Mouse (Mus musculus): ENCODE measurements around the gene Jam3.
A peak's percentile ranks its signal among the peaks of the same experiment; 100 is the strongest.

Gene Jam3

DNA sequence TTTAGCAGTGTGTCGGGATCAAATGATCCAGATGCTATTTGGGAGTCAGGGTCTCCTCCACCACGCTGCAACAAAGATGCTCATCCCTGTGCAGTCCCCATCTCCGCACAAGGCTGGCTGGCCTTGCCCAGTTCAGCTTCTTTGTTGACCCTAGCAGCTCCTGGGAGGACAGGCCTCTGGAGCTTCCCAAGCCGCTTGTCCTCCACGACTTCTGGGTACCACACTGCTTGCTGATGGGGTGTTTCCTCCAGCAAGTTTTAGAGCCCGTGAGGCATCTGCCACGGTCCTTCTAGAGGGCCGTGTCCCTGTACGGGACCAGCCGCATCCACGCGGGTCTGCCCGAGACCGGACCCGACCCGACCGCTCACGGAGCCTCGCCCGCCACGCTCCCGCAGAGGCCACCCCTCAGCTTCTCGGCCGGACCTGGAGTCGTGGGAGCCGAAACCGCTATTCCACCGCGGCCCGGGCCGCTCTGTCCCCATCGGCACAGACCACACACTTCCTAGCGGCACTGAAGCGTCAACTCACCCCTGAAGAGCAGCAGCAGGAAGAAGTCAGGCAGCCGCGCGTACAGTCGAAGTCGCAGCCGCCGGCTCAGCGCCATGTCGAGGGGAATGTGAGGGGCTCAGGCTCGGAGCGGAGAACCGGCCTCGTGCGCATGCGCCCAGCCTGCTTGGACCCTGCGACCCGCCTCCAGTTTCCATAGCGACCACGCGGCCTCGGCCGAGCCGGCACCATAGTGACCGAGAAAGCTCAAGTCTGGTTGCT lies at the start of gene Jam3:
Gene Jam3, minus strand, starts transcription at position 659 of the 768 bp plus-strand sequence.
- DNase-seq, result peak; percentile 94 to 97

DNA sequence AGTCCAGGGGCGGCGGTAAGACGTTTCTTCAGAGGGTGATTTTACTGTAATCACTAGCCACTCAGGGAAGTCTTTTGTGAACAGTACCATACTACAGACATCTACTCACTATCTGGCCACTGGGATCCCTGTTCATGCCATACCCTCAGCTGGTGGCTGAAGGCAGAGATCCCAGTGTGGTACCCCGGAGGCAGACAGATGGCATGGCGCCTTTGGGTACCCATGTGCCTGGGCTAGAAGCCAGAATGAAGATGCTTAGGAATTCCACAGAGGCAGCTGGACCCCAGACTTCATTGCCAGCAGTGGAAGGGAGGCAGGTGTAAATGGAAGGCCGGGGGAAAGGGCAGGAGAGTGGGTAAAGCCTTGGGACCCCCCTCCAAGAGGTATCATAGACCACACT lies 49.0 kb upstream of the Jam3 start:
- no peak for DNase-seq

DNA sequence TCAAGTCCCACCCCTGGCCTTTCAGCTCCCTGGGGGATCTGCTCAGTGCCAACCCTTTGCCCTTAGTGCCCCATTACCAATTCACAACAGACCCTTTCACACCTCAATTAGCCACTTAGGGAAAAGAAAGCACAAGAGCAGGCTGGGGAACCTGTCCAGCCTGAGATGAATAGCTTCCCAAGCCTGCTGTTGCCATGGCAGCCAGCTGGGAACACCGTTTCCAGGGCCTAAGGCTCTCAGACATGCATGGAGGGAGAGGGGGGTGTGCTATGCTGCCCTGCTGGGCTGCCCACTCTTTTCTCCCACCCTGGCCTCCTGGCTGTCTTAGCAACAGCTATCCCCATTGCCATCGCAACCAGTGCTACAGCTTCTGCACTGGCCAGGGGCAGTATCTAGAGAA lies 47.9 kb upstream of the Jam3 start:
- DNase-seq, result peak; percentile 44 to 57

DNA sequence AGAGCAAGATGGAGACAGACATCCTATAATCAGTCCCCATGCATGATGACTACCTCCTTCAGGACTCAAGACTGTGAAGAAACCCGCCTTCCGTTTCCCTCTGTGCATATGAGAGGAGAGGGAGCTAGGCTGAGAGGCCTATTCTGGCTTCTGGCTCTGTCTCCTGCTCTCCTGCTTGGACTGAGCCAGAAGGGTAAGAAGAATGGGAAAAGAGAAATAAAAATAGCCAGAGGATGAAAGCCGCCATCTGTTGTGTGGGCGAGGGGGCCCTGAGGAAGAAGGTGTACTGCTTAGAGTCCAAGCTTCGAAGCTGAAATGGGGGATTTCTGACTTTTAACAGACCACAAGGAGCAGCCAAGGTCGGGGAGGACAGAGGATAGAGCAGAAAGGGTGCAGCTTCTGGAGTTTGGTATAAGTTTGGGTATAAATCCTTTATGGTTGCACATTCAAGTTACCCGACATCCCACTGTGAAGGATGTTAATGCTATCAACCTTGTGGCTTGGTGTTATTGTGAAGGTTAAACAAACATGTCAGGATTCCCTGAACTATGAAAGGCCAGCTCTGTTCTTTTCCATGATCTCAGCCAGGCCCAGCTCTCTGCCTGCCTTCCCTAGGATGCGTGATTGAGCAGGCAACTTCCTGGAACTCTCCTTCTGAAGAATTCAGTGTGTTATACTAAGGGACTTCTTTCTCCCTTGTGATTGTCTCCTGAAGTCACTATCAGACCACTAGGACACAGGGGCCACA lies 46.4 kb upstream of the Jam3 start:
- DNase-seq, result no peak

DNA sequence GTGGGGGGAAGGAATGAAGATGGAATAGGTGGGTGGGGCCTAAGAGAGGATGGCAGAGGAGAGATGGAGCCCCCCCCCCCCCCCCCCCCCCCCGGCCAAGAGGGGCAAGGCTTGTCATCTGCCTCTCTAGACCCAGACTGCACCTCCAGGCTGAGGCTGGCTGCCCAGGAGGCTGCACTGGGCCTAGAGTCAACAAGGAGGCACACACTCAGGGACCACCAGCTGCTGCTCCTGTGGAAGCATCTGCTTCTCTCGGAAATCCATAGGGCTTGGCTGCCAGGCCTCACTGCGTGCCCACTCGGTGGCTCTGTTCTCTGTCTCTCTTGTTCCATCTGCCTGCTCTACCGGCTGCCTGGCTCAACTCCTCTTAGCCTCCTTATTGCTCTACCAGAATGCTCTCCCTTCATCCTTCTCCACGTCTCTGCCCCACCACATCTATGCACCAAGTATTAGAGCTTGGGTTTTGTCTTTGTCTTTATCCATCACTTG lies 38.4 kb upstream of the Jam3 start:
- DNase-seq, result no peak

DNA sequence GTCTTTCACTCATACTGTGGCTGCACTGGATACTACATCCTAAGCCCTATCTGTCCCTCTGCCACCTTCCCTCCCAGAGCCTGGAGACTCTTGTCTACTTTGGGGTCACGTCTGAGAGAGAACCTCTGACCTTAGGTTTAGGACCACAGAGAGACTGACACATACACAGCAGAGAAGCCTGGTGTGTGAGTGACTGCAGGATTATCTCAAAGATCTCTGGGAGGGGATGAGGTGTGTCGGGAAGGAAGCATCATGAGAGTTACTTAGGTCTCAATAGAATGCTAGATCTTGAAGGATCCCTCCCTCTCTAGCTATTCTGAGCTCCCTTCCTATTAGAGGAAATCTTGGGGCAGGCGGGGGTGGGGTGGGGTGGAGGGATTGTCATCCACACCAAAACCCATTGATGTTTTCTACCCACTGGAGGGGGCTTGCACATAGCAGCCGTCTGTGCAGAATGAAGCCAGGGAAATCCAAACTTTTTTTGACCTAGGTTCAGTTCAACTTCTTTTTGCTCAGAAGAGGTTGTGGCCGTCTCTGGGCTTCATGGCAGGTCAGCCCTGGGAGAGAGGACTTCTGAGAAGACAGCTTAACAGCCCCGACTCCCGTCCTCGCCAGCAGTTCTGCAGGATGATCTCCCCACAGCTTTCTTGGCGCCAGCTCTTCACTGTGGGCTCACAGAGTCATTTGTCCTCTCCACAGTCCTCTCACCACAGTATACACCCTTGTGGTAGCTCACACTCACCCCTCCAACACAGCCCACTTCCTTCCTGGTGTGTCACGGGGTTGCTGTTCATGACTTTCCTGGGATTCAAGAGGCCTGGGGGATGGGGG lies 37.8 kb upstream of the Jam3 start:
- DNase-seq, result peak; percentile 19 to 28

DNA sequence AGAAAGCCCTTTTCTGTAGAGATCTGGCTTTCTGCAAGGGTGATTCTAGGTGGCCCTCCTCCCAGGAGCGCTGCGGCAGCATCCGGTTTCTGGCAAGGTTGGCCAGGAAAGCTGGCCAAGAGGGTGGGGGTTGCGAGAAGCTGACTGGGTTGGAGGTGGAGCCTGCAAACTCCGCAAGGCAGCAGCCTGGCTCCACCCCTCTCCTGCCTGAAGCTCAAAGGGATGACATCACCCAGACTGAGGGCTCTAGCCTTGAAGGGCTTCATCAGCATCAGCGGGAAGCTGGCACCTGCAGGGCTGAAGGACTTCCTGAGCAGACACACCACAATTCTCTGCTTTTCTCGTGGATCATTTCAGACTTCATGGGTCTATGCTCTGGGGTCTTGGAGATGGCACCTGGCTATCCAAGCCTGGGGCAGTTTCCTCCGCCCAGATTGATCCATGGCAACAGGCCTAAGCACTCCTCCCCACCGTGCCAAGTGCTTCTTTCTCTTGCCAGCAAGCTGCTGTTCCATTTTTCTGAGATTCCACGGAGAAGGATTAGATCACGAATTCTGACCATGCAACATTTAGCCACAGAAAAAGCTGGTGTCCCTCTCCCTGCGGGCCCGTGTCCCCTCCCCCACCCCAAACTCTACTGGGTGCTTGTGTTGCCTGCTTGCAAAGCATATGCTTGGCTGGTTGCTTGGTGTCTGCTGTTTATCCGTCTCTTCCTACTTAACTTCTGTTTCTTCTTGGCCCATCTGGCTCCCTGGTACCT lies 37.0 kb upstream of the Jam3 start:
- DNase-seq, result peak; percentile 95 to 96

DNA sequence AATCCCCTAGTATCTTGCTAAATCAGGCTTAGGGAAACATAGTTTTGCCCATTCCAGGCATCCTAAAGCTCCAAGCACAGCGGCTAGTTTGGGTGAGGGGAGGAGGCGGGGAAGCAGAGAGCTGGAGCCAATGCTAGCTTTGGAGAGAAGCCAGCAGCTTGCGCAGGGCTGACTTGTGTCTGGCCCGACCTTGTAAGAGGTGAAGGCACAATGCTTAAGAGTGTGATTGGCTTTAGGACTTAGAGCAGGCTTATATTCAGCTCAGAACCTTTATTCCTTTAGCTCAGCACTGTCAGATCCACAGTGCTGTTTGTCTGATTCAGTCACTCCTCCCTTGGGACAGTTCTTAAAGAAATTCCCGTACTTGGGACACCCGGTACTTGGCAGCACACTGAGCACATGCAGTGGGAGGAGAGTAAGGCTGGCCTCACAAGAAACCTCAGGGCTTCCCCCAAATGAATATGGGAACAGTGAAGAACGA lies 36.3 kb upstream of the Jam3 start:
- peak; percentile 86 to 88 for DNase-seq

DNA sequence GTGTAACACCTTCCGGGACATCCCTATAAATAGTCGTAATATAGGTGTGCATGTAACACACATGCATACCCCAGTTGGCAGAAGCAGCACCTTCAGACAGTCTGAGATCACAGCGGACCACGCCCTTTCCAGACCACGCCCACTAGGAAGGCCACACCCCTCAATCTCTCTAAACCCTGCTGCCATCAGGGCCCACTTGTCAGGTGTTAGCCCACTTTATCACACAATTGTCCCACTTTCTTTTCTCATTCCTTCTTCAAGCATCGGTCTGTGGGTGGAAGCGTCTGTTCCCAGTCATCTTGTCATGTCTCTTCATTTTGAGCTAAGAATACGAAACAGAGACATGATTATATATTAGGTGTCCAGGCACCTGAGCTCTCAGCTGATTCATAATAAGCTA lies 35.2 kb upstream of the Jam3 start:
- no peak for DNase-seq

DNA sequence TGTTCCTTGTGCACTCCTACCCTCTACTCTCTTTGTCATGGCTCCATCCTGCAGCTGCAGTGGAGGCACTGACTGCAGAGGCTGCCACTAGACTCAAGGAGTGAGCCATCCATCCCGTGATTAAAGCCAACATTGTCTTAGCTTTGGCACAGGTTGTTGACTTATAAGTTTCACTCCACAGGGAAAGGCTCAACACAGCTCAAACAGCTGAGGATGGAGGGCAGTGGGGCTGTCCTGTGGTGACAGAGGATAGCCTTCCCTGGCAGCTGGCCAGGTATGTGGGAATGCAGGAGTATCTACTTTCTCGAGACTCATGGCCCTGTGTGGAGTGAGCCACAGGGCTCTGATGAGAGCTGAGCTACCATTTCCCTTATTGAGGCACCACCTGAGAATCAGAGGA lies 34.1 kb upstream of the Jam3 start:
- peak in 1 of 2 experiments; percentile 31 for DNase-seq

DNA sequence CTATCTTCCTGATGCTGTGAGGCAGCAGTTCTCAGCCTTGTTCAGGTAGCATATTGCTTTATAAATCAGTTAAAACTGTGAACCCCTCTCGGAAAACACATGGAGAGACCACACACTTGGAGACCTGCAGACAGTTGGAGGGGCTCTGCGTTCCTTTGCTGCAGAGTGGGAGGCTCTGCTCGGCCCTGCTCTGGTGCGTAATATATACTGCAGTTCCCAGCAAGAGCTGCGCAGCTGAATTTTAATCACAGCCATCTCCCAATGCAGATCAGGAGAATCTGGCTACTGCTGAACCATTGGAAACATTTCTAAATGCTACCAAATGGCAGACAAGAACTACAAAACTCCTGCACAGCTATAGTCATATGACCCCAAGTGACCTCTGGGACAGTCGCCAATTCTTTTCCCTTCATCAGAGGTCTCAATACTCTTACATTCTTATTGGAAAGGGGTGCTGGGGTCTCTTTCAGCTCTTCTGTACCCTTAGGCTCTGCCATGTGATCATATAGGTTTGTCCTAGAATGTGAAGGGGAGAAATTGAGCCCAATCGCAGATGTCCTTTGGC lies 33.5 kb upstream of the Jam3 start:
- no peak for DNase-seq

DNA sequence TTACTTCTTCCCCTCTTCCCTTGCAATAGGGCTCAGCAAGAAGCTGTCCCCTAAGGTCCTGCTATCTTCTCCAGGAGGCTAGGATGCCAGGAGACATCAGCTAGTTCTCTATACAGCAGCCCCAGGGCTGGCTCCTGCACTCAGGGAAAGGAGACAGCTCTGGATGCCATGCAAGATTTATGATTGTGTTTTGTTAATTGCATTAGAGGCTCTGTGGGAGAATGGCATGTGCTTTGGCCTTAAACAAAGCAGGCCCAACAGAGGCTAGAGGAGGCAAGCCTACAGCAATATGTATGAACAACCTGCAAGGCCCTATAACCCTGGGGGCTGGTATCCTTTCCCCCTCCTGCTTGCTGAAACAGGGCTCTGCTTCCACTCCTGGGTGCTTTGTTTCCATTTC lies 30.6 kb upstream of the Jam3 start:
- no peak for DNase-seq

DNA sequence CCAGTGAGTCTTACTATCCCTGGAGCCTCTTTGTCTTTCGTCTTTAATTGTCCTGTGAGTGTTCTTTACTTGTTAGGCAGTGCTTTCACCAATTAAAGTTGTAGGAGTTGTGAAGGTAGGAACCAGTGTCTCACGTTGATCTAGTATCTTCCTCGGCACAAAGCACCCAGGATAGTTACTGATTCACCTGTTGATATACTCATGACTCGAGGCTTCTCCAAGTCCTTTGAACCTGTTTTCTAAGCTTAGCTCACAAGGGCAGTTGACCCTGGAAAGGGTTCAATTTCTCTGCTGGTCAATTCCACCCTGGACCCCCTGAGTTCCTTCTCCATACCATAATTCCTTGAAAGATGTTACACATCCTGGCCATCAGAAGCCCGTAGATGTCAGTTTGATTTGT lies 26.9 kb upstream of the Jam3 start:
- DNase-seq, result peak in 1 of 2 experiments; percentile 48

DNA sequence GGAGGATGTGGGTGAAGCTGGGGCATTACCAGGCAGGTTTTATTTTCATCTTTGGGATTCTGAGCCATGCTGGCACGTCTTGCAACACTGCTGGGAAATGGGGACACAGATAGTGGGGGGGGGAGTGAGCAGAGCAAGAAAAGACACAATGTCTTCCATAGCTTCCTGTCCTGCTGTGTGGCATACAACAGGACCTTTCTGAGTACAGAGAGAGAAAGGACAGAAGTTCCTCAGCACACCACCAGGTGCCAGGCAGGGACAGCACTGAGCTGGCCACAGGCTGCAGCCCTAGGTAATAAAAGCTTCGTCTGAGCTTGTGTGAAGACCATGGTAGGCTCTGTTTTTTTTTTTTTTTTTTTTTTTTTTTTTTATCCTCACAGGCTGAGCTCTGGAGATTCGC lies 25.3 kb upstream of the Jam3 start:
- DNase-seq, result no peak

DNA sequence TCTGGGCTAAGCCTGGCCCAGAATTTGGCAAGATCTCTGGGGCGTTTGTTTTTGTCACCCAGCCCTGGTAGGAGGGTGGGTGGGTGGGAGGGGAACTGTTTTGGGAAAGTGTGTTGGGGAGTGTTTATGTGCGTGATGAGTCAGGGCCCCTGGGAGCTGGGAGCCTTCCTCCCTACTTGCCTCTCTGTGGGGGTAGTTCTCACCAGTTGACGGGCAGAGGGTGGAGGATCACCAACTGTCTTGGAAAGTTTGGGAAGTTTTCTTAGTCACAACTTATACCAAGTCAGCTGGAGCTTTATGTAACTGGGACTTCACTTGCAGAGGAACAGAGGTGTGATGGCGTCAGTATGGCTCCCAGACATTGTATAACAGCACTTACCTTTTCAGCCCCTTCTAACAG lies 23.7 kb upstream of the Jam3 start:
- DNase-seq, result no peak

DNA sequence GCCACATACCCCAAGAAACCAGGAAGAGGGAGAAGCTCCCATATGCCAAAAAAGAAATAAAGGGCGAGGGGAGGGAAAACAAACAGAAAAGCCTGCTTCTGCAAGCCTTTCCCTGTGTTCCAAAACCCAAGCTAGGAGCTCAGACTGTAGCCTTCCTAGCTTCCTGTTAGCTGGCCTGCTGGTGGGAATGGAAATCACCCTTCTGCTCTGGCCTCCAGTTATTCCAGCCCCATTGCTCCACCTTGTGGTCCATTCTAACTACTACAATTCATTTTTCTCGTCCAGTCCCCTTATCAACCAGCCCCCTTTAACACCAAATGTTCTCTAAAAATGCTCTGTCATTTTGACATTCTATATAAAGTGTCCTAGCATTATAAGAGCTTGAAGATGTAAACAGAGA lies 20.9 kb upstream of the Jam3 start:
- peak; percentile 73 to 80 for DNase-seq

DNA sequence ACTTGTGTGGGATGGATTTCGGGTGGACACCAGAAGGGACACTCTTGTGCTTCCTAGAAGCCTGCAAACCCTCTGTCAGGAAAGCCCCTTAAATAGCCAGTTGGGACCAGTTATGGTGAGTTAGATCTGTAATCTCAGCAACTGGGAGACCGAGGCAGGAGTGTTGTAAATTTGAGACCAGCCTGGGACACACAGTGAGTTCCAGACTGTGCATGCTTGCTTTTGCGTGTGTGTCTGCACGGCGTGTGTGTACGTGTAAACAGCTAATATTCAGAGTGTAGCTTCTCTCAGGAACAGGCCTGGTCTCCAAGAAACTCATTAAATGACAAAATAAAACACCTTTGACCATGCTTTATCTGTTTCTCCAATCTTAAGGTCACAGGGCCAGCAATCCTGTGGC lies 20.5 kb upstream of the Jam3 start:
- DNase-seq, result no peak

DNA sequence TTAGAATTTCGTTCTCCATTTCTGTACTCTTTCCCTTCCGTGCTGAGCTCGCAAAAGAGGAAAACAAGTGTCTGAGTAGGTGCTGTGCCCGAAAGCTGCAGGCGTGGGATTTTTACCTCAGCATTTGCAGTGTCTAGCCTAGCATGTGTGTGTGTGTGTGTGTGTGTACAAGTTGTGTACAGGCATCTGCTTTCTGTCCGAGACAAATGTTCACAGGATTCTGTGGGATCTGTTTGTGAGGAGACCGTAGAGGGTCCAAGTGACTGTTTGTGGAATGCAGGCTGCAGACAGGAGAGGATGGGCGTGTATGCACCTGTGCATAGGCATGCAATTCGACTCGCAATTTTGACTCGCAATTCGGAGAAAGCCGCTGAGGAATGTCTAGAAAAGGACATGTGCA lies 20.0 kb upstream of the Jam3 start:
- DNase-seq, result no peak

DNA sequence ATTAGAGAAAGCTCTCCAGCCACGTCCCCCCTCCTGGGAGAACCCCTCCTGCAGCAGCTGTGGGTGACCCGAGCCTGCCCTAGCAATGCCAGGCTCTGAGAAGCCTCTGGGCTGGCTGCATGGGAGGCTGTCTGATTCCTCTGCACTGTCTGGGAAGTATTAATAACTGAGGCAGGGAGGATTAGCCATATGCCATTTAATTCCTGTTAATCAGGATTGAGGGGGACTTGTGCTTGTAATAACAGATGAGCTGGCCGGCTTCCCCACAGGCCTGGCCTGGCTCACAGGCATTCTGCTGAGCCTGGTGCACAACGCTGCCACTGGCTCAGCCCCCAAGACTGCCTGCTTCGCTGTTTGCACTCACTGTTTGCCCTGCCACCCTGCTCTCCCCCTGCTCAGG lies 18.9 kb upstream of the Jam3 start:
- no peak for DNase-seq

DNA sequence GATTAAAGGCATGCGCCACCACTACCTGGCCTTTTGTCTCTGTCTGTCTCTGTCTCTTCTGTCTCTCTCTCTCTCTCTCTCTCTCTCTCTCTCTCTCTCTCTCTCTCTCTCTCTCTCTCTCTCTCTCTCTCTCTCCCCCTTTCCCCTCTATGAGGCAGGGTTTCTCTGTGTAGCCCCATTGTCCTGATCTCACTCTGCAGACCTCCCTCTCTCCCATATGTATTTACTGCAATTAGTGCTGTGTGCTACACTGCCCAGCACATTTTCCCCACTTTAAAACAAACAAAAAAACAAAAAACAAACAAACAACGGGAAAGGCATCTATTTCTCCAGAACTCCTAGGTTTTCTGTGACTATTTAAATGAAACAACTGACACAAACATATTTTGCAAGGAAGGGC lies 18.4 kb upstream of the Jam3 start:
- no peak for DNase-seq

DNA sequence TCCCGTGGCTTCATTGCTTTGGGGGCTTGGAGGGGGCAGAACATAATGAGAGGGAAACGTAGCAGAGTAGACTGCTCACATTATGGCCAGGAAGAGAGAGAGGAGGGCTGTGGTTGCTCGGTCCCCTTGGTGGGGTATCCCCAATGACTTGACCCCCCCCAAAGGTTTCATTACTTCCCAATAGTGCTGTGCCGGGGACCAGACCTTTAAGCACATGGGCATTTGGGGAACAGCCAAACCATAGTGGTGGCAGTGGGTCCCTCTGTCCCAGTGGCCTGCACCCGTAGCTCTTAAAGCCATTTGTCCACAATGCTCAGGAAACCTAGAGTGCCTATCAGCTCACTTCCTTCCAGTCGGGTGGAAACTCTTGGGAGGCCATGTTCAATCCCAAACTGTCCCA lies 17.6 kb upstream of the Jam3 start:
- no peak for DNase-seq

DNA sequence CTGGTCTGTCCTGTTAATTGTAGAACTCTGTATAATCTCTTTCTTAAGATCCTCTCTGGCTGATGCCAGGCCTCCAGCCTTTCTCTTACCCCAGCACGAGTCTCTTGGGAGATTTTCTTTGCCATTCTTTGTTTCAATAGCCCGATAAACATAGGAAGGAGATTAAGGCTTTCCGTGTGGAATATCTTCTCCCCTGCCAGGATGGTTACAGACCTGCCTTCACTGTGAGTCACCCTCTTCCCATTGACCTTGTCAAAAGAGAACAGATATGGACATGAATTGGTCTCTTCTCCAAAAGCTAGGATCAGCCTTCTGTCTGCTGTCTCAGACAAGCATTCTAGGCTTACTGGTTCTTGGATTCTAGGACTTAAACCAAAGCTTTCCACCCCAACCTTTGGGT lies 15.5 kb upstream of the Jam3 start:
- DNase-seq, result no peak
